Mouse (Mus musculus): ENCODE data around the gene Rgl1.
"Not testable (repeated sequence)": the region's sequence is repeated elsewhere in the genome, so short reads cannot be mapped to it uniquely, and the experiment has no call there.

Rgl1 gene

GRCm38 (mm10) chr1:152669446-152670180, 96.5 kb downstream of the Rgl1 start:
- no peak for DNase-seq (ENCODE audit: extremely low read depth, low read depth)

DNA sequence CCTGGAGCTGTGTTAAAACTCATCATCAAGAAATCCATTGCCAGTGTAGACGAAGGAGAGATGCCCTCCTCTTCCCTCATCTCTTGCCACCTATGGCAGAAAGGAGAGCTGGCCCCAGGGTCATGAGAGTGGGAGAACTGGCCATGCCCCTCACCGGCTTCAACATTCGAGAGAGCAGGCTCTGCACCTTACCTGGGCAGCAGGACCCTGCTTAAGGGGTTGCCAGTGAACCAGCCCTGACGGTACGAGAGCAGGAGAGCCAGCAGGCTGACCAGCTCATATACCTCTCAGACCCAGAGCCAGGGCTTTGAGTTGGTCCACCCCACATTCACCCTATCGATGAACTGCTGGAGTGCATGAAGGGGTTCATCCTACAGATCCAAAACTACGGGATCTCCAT, 105.7 kb downstream of the Rgl1 start:
- DNase-seq (ENCODE audit: extremely low read depth, low read depth), result no peak

DNA sequence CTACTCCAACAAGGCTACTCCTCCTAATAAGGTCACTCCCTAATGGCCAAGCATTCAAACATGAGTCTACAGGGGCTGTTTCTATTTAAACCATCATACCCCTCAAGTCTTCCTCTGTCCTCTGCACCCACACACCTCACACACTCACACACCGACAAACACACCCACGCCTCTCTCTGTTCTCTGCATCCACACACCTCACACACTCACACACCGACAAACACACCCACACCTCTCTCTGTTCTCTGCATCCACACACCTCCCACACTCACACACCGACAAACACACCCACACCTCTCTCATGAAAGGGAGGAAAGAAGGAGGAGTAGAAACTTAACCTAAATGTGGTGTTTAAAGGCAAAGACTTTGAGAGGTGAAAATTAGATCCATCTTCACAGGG, 106.2 kb downstream of the Rgl1 start:
- DNase-seq (ENCODE audit: extremely low read depth, low read depth), result no peak

- no peak for DNase-seq (ENCODE audit: extremely low read depth, low read depth)
Measured at GRCm38 (mm10) chr1:152656601-152657000, 109.5 kb downstream of the Rgl1 start.

GRCm38 (mm10) chr1:152654851-152655250, 111.3 kb downstream of the Rgl1 start:
- no peak for DNase-seq (ENCODE audit: extremely low read depth, low read depth)

DNA sequence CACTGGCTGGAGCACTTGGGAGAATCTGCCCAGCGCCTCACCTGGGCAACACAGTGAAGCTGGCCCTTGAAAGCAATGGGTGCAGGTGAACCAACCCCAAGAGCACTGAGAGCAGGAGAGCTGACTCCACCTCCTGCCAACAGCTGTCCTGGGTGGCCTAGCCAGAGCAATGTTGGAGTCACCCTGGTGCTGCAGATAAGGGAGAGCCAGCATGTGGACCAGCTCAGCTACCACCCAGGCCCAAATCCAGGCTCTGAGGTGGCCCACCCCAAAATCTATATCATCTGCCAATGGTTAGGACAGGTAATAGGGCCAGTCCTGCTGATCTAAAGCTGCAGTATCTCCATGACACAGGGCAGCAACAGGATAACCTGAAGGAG, 114.7 kb downstream of the Rgl1 start:
- DNase-seq (ENCODE audit: extremely low read depth, low read depth), result no peak

GRCm38 (mm10) chr1:152650856-152651494, 115.2 kb downstream of the Rgl1 start:
- DNase-seq (ENCODE audit: extremely low read depth, low read depth), result no peak

DNA sequence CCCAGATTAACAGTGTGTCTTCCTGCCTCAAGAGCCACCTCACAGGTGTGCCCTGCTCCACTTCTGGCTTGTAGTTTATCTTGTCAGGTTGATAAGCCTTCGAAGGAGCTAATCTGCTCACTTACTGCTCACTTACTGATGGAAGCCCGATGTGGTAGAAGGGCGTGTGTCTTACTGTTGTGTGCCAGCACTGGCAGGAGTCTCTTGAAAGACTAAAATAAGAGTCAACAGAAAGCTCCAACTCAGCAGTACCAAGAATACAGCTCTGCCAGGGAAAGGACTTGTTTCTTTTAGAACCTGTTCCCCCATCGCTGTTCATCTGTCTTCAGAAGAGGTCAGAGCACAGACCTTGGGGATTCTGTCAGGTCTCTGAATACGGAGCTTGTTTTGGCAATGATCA, 118.1 kb downstream of the Rgl1 start:
- DNase-seq (ENCODE audit: extremely low read depth, low read depth), result no peak

GRCm38 (mm10) chr1:152642207-152642606, 123.9 kb downstream of the Rgl1 start:
- not testable (repeated sequence) for DNase-seq (ENCODE audit: extremely low read depth, low read depth)

- DNase-seq (ENCODE audit: extremely low read depth, low read depth), result no peak
Measured at GRCm38 (mm10) chr1:152640195-152640981, 125.8 kb downstream of the Rgl1 start.

GRCm38 (mm10) chr1:152639344-152639743, 126.8 kb downstream of the Rgl1 start:
- DNase-seq (ENCODE audit: extremely low read depth, low read depth), result no peak

DNA sequence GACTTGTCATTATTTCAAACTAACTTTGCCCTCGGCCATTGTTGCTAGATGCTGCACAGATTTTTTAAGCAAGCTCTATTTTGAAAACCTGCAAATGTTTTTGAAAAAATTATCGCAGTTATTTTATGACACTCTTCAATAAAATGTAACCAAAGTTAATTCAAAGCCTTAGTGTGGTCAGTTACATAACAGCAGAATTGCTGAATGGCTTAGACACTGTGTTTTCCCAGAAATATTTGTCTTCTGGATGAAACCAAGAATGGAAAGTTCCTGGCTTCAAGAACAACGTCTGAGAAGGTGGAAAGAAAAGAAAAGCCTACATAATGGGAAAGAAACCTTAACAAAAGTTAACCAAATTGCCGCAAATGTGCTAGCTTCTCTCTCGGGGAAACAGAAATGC, 131.5 kb downstream of the Rgl1 start:
- no peak for DNase-seq (ENCODE audit: extremely low read depth, low read depth)

GRCm38 (mm10) chr1:152629780-152630179, 136.4 kb downstream of the Rgl1 start:
- DNase-seq (ENCODE audit: extremely low read depth, low read depth), result no peak

GRCm38 (mm10) chr1:152625651-152626050, 140.5 kb downstream of the Rgl1 start:
- no peak for DNase-seq (ENCODE audit: extremely low read depth, low read depth)

- DNase-seq (ENCODE audit: extremely low read depth, low read depth), result no peak
Measured at GRCm38 (mm10) chr1:152624644-152625454, 141.3 kb downstream of the Rgl1 start.

DNA sequence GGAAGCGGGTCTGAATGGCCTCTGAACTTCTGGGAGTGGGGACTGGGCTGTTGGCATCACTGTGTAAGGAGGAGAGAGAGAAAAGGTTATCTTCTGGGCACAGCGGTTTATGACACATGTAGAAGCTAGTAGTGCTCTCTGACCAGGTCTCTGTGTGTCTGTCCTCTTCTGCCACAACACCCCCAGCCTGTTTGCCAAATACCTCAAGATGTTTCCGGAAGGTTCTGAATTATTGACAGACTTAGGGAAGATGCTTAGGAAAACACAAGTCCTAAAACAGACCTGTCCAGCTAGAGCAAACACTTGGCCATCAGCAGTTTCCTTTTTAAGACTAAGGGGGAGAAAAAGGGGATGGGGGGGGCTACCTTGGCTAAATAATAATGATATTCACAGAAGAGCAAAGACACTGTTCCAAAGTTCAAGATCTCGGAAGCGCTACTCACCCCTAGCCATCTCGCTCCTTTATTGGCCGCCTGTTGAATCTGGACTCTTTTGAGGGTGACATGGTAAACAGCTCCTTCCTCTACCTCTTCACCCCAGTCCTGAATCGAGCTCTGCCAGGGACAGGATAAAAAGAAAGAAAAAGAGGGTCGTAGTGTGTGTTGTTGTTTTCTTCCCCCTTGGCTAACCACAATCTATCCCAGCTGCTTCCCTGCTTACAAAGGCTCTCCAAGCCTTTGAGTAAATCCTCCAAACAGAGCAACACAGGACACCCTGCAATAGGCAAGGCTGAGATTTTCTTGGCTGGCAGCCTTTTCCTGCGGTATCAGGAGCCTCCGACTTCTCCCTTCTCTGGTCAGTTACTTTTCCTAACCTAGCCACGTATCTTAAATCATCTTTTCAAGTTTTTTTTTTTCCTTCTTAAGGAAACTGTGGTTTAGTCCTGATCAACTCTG, 142.5 kb downstream of the Rgl1 start:
- no peak for DNase-seq (ENCODE audit: extremely low read depth, low read depth)

GRCm38 (mm10) chr1:152622765-152623211, 143.4 kb downstream of the Rgl1 start:
- DNase-seq (ENCODE audit: extremely low read depth, low read depth), result no peak

DNA sequence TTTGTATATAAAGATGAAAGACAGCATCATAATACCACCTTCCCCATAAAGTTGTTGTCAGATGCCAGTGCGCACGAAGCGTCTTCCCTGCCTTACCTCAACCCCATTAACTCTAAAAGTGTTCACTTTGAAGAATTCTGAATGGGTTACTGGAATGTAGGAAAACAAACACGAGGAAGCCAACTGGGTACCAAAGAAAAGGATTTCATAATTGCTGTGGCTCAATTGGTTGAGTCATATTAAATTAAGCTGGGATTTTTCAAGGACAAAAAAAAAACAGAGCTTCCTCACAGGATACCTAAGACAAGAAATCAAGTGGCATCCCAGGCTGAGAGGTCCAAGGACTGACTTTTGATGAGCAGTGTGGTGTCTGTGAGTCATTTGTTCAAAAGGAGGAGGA, 144.5 kb downstream of the Rgl1 start:
- DNase-seq (ENCODE audit: extremely low read depth, low read depth), result no peak

- no peak for DNase-seq (ENCODE audit: extremely low read depth, low read depth)
Measured at GRCm38 (mm10) chr1:152619396-152619795, 146.8 kb downstream of the Rgl1 start.

DNA sequence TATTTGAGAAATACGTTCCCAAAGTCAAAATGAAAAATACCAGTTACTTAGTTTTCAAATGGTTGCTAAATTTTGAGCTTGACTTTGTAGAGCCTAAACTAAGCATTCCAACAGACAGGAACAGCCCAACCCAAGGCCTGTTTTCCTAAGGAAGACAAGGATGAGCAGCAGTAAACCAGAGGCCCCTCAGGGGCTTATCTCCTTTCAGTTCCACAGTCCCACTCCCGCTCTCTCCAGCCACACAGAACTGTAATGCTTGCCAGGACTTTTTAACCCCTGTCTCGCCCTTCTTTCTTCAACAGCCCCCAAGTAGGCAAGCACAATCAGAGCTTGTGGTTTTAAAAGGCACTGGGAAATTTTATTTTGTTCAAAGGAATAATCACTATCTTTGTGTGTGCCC, 147.3 kb downstream of the Rgl1 start:
- DNase-seq (ENCODE audit: extremely low read depth, low read depth), result no peak

Data from MEL-GATA-1-ER (cell line).